Mouse (Mus musculus): ENCODE results near the gene Rptn.
"Not testable (repeated sequence)": the region's sequence is repeated elsewhere in the genome, so short reads cannot be mapped to it uniquely, and the experiment has no call there.

Gene Rptn

GRCm38 (mm10) chr3:93393366-93393765 lies at the start of gene Rptn:
Gene Rptn, plus strand, starts transcription at chr3:93393699.
- no peak for DNase-seq (ENCODE audit: low read depth)

DNA sequence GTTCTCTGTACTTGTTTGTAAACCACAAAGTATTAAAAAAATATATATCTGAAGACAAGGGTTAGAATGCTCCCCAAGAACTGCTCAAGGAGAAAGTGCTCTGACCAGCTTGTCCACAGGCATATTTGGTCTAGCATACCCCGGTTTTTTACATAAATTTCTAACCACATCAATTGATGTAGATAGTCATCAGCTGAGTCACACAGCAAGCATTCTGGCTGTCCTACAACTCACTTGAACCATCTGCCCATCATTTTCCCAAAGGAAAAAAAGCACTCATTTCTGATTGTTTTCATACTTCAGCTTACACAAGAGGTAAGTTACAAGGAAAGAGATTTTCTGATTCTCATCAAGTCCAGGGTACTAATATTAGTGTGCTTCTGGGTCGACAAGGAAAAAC lies 46.6 kb upstream of the Rptn start:
- no peak for DNase-seq (ENCODE audit: low read depth)

DNA sequence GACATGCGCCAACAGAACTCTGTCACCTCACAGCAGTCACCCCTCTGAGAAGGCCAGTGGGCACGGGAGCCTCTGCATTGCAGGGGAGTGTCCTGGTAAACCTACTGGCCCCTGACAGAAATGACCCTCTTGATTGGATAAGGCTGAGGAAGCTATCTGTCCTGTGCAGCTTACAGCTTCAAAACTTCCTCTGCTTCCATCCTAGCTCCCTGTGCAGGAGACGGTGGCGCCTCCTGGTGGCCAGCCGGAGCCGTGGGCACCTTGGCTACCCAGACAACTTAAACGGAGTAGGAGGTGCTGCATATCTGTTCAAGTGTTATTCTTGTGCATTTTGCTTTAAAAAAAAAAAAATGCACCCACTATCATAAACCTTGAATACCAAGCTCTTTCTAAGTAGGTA lies 33.5 kb upstream of the Rptn start:
- DNase-seq (ENCODE audit: low read depth) = peak; percentile 62

DNA sequence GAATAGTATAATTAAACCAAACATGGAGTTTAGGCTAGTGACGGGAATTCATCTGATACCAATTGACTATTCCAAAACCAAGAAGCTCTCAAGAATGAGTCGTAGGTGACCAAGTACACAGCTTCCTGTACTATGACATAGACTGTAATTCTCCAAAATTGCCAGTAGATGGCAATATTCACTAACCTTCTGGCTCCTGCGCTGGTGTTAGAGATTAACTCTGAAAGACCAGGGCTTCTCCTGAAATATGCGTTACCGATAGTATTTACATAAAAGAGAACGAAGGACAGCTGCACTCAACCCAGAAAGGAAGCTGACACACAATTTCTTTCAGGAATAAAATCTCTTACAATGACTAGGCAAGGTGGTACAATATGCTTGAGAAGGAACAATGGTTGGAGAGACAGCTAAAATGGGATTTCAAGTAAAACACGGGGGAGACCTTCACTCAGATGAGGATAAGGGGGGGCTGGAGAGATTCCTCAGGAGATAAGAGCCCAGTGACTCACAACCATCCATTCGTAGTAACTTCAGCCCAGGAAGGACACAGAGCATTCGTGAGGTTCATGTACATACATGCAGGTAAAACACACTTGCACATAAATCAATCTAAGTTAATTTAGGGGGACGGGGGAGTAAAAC lies 31.4 kb upstream of the Rptn start:
- DNase-seq (ENCODE audit: low read depth) = peak; percentile 78

DNA sequence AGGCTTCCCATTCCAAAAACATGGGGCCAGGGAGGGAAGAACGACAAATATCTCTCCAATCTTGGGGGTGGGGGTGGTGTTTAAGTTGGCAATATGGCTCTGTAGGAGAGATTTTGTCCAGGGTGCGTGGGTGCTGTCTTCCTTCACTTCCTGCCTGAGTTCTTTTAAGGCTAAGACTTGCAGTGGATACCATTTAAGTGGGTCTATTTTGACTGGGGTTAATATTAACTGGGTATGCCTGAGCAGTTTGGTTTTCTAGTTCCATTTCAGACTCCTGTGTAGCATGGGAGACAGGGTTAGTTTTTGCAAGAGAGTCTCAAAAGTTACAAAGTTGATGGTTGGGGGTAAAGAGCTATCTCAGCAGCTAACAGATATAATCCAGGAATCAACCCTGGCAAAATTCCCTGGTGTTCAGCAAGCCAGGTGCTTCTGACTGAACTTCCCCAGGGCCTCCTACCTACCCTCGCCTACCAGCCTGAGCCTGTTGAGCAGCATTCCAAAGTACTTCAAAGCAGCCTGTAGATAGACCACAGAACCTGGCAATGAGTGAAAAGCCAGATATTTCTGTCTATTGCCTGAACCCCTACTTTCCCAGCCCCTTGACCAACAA lies 26.4 kb upstream of the Rptn start:
- no peak for DNase-seq (ENCODE audit: low read depth)

DNA sequence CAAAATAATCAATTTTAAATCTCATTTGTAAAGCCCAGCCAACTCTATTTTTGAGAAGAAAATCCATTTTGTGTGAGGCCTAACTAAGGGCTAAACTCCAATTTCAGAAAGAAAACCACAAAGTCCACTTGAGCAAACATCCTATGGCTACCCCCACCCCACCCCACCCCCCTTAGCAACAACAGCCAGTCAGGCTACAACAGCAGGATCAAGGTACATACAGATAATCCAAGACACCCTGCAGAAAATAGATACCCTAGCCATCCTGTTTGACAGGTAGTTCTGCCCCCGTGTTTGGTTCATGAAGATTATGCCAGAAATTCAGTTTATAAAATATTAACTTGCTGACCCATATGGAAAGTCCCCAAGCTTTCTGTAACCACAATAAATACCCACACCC lies 25.3 kb upstream of the Rptn start:
- DNase-seq (ENCODE audit: low read depth) = no peak

DNA sequence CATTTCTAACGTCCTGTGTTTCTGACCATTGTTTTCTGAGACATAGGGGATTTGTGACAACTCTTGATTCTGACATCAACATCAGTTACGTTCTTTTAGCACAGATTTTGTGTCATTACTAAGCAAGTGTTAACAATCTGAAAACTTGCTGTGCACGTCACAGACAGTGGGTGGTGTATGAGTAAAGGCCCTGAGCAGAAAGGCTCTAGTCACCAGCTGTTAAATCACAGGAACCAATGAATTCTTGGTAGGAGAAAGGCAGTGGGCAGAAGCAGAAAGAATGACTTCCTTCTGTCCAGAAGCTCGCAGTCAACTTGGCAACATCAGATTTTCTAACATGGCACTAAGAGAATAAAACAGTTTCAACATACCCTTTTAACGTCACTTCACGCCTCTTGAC lies 20.1 kb upstream of the Rptn start:
- no peak for DNase-seq (ENCODE audit: low read depth)

DNA sequence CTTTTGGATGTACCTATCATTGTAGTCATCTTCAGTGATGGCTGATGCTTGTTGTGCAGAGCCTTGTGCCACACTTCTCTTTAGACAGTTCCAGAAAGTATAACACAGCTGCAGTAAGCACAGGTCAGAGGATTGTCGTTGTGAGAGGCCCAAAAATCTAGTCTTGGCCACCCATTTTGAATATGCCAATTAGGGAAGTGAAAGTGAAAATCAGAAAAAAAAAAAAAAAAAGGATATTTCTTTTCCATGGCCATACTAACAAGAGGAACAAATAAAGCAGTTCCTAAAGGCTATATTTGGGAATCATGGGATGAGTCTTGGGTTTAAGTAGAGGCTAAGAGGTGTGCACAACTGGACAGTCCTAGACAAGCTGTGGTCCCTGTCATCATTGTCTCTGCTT lies 18.3 kb upstream of the Rptn start:
- no peak for DNase-seq (ENCODE audit: low read depth)

GRCm38 (mm10) chr3:93375601-93376000 lies 17.9 kb upstream of the Rptn start:
- DNase-seq (ENCODE audit: low read depth) = no peak

GRCm38 (mm10) chr3:93378146-93378545 lies 15.4 kb upstream of the Rptn start:
- no peak for DNase-seq (ENCODE audit: low read depth)

GRCm38 (mm10) chr3:93403936-93404335 lies 10.4 kb downstream of the Rptn start:
- DNase-seq (ENCODE audit: low read depth) = no peak

GRCm38 (mm10) chr3:93406992-93407391 lies 13.5 kb downstream of the Rptn start:
- peak; percentile 40 for DNase-seq (ENCODE audit: low read depth)

- no peak for DNase-seq (ENCODE audit: low read depth)
Measured at GRCm38 (mm10) chr3:93411905-93412304, 18.4 kb downstream of the Rptn start.

DNA sequence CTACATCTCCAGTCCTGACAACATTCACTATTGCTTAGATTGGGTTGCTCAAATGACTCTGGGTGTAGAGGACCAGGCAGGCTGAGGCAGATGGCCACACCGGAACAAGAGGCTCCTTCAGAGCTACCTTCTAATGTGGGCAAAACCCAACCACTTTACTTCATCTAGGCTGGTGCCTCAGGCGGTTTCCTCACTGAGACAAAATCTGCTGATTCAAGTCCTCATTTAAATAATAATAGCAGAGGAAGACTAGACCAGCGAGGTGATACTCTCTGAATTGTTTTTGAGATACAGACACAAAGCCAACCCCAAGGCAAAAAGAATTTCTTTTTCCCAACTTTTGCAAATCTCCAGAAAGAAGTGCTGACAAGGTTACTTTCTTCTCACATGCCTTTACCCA lies 38.2 kb downstream of the Rptn start:
- DNase-seq (ENCODE audit: low read depth) = no peak

- no peak for DNase-seq (ENCODE audit: low read depth)
Measured at GRCm38 (mm10) chr3:93442030-93442429, 48.5 kb downstream of the Rptn start, which contains the start of gene Tchh. Gene Tchh, plus strand, starts transcription at chr3:93442330.

GRCm38 (mm10) chr3:93443501-93444101 lies 50.1 kb downstream of the Rptn start:
- no peak for DNase-seq (ENCODE audit: low read depth)

DNA sequence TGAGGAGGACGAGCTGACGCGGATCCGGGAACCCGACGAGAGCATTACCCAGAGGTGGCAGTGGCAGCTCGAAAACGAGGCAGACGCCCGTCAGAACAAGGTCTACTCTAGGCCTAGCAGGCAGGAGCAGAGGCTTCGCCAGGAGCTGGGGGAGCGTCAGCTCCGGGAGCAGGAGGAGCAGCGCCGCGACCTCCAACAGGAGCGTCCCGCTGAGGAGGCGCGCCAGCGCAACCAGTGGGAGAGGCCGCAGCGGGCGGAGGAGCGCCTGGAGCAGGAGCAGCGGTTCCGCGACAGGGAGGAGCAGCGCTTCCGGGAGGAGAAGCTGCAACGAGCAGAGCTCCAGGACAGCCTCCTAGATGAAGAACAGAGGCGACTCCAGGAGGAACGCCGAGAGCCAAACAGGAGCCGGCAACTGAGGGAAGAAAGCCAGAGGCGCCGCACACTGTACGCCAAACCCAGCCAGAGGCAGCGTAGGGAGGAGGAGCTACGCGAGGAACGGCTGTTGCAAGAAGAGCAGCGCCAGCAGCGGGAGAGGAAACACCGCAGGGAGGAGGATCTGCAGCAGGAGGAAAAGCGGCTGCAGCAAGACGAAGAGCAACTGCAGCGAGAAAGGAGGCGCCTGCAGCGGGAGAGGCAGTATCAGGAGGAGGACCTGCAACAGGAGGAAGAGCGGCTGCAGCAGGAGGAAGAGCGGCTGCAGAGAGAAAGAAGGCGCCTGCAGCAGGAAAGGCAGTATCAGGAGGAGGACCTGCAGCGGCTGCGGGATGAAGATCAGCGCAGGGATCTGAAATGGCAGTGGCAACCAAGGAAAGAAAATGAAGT lies 51.1 kb downstream of the Rptn start:
- no peak for DNase-seq (ENCODE audit: low read depth)

- DNase-seq (ENCODE audit: low read depth) = no peak
Measured at GRCm38 (mm10) chr3:93445165-93445705, 51.7 kb downstream of the Rptn start.

GRCm38 (mm10) chr3:93446128-93446755 lies 52.7 kb downstream of the Rptn start:
- DNase-seq (ENCODE audit: low read depth) = no peak

DNA sequence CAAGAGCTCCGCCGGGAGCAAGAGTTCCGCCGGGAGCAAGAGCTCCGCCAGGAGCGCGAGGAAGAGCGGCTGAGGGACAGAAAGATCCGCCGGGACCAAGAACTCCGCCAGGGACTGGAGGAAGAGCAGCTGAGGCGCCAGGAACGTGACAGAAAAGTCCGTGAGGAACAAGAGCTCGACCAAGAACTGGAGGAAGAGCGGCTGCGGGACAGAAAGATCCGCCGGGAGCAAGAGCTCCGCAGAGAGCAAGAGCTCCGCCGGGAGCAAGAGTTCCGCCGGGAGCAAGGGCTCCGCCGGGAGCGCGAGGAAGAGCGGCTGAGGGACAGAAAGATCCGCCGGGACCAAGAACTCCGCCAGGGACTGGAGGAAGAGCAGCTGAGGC lies 53.2 kb downstream of the Rptn start:
- not testable (repeated sequence) for DNase-seq (ENCODE audit: low read depth)

DNA sequence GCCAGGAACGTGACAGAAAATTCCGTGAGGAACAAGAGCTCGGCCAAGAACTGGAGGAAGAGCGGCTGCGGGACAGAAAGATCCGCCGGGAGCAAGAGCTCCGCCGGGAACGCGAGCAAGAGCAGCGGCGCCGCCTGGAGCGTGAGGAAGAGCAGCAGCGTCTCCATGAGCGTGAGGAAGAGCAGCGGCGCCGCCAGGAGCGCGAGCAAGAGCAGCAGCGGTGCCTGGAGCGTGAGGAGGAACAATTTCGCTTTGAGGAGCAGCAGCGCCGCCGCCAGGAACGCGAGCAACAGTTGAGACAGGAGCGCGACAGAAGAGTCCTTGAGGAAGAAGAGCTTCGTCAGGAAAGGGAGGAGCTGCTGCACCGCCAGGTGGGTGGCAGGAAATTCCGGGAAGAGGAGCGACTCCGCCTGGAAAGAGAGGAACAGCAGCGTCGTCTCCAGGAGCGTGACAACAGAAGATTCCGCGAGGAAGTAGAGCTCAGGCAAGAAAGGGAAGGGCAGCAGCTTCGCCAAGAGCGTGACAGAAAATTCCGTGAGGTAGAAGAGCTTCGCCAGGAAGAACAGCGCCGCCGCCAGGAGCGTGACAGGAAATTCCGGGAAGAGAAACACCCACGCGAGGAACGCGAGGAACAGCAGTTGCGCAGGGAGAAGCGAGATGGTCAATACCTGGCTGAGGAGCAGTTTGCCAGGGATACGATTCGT lies 53.8 kb downstream of the Rptn start:
- no peak for DNase-seq (ENCODE audit: low read depth)

Measured in 416B (cell line).